Mouse (Mus musculus) C2C12 (cell line): ENCODE results near the gene Ssbp3.

Source experiments
- CTCF ChIP-seq: IDR thresholded peaks from one replicate; pipeline ENCODE4 v1.5.1; 2011; ENCODE audit not compliant: control insufficient read depth, insufficient read depth, insufficient read length
- MAX ChIP-seq: IDR thresholded peaks from one replicate; pipeline ENCODE4 v1.6.1; 2011; ENCODE audit warnings: mild to moderate bottlenecking, control low read depth

GRCm38 (mm10) chr4:106976576-106976975 lies 66.1 kb downstream of the Ssbp3 start:
- TF ChIP-seq CTCF (no peak), MAX (no peak)
